Mouse (Mus musculus): ENCODE results near the gene Srl. TPM values are rescaled to one million over a fixed set of nuclear protein-coding genes. Genes with fewer than 3 reads are reported as not detected.

Srl gene
- total and polyA plus RNA-seq, 3 experiments, result 14.6 to 15.3 TPM; not detected in 1

DNA sequence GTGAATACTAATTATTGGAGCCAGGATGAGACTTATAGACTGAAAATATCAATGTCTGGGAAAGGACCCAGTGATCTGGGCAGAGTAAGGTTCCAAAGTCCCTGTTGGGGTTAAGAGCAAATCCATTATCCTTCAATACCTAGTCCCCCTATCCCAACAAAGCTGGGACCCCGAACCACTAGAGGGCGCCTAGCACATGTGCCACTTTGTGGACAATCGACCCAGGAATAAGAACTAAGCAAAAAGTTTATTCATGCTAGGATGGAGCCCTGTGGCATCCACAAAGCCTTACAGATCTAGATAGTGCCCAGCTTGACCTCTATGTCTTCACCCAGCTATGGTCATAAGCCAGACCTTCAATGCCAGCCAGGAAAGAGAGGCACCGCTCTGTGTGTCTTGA lies 26.3 kb upstream of the Srl start (continued):
- TF ChIP-seq ZMIZ1 (IDR thresholded peaks at IDR 0.05; ENCODE audit: low read depth, low read length) (no peak), ZKSCAN1 (IDR thresholded peaks at IDR 0.05; ENCODE audit: low read depth, low read length) (no peak), CTCF (IDR thresholded peaks at IDR 0.05 in 2 of 3, conservative IDR thresholded peaks at IDR 0.05 in 1 of 3; ENCODE audit: control insufficient read depth in 1 of 3, insufficient read depth in 1 of 3, low read depth in 2 of 3, low read length in 3 of 3, poor library complexity in 1 of 3, severe bottlenecking in 1 of 3) (peak; percentile 89 to 97 (median 91)), RAD21 (IDR thresholded peaks at IDR 0.05; ENCODE audit: low read depth, low read length) (peak; percentile 80)

DNA sequence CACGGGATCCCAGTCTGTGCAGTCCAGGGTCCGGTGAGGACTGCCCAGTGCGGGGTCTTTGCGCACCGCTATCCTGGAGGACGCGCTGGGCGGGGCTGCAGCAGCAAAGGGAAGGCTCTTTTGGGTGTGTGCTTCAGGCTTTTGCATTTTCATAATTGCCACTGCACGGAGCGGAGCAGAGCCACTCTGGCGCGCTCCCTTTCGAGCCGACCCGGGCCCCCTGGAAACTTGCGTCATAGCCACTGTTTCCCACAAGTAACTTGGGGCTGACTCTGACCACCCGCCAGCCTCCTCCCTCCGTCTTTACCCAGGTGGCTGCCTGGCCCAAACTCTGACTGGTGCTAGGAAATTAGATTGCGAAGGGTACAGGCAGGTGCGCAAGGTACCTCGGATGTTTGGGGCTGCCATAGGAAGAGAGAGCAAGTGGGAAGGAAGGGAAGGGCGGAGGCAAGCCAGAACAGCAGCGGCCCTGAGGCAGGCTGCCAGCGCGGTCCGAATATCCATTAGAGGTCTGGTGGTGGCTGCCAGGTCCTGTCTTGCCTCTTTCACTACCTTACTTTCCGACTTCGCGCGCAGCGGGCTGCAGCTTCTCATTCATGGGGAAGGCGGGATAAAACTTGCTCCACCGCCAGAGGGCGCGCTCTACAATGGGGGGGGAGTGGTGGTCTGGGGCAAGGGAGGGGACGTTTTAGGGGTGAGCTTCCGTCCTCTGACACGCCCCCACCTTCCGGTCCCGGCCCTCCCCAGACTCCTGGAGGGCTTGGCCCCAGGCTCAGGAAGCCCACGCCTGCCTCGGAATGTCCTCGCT lies 18.7 kb upstream of the Srl start:
- H3K9ac ChIP-seq (ENCODE audit: control insufficient read depth, low read depth, low read length, poor library complexity, severe bottlenecking), result peak overlapping the region; percentile 95
- H3K36me3 ChIP-seq (ENCODE audit: control insufficient read depth in 1 of 2, insufficient read depth in 2 of 2, low read length in 2 of 2), result peaks cover 0 to 15% of the 10 kb centered on the region in 2 experiments; a peak in 2 of 4 replicates
- no peaks in the 10 kb centered on the region for H3K9me3 ChIP-seq (replicated peaks; ENCODE audit: insufficient read depth, low read length)
- H3K27ac ChIP-seq (ENCODE audit: control insufficient read depth, low read depth, low read length), result peak overlapping the region; percentile 39; the same call in 1 of the 2 replicates
- no peak for DNase-seq (ENCODE audit: low read depth, low spot score)
- TF ChIP-seq TBP (IDR thresholded peaks at IDR 0.05; ENCODE audit: low read depth, low read length) (0 out of 2 replicates have a peak, but pooled peaks have one; percentile 9), MXI1 (IDR thresholded peaks at IDR 0.05; ENCODE audit: low read depth, low read length) (peak; percentile 85), HCFC1 (IDR thresholded peaks at IDR 0.05; ENCODE audit: low read depth, low read length) (no peak), NELFE (IDR thresholded peaks at IDR 0.05; ENCODE audit: low read depth, low read length) (peak; percentile 40; the same call in 1 of the 2 replicates), KAT2A (conservative IDR thresholded peaks at IDR 0.05; ENCODE audit: low read depth, low read length) (no peak), BHLHE40 (IDR thresholded peaks at IDR 0.05; ENCODE audit: borderline replicate concordance, low read depth, low read length) (peak; percentile 57), CTCF (IDR thresholded peaks at IDR 0.05 in 2 of 3, conservative IDR thresholded peaks at IDR 0.05 in 1 of 3; ENCODE audit: control insufficient read depth in 1 of 3, insufficient read depth in 1 of 3, low read depth in 2 of 3, low read length in 3 of 3, poor library complexity in 1 of 3, severe bottlenecking in 1 of 3) (peak in 2 of 3 experiments; percentile 42 to 67; a peak in 5 of 6 replicates), TCF12 (IDR thresholded peaks at IDR 0.05; ENCODE audit: low read depth, low read length) (peak; percentile 23; the same call in 1 of the 2 replicates)
- H3K4me1 ChIP-seq (ENCODE audit: control insufficient read depth in 1 of 2, insufficient read depth in 2 of 2, low read length in 2 of 2), result peaks cover 2 to 21% of the 10 kb centered on the region in 2 experiments; a peak in 3 of 4 replicates
- H3K79me2 ChIP-seq (ENCODE audit: control insufficient read depth, insufficient read depth, low read length, poor library complexity), result peaks cover 35% of the 10 kb centered on the region
- no peaks in the 10 kb centered on the region for H3K27me3 ChIP-seq (ENCODE audit: control insufficient read depth in 1 of 2, insufficient read depth in 2 of 2, low read length in 2 of 2)
- H3K4me3 ChIP-seq (ENCODE audit: control insufficient read depth in 1 of 2, insufficient read depth in 1 of 2, low read depth in 2 of 2, low read length in 2 of 2), result peak overlapping the region; percentile 63 to 65

DNA sequence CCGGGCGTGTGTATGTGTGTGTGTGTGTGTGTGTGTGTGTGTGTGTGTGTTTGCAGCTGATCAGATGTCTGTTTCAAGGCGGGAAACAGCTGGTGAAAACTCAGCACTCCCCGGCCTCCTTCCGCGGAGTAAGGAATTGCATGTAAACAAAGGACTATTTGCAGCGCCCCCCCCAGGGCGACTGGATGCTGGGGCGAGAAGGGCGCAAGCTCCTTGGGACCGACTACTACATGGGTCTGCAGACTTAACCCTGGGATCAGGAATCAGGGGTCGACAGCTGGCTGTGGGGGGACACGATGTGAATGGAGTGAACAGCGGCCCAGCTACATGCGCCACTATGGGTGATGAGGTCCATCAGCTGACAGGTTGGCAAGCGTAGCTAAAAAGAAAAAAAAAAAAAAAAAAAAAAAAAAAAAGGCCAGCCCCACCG lies 18.1 kb upstream of the Srl start, which contains the start of gene Tfap4:
Gene Tfap4, minus strand, starts transcription at position 140 of the 430 bp plus-strand sequence.
- Histone ChIP-seq H3K9me3 (replicated peaks; ENCODE audit: insufficient read depth, low read length) (no peaks in the 10 kb centered on the region), H3K9ac (ENCODE audit: control insufficient read depth, low read depth, low read length, poor library complexity, severe bottlenecking) (peak within 1 kb of the TSS; percentile 95), H3K27me3 (ENCODE audit: control insufficient read depth in 1 of 2, insufficient read depth in 2 of 2, low read length in 2 of 2) (no peaks in the 10 kb centered on the region), H3K79me2 (ENCODE audit: control insufficient read depth, insufficient read depth, low read length, poor library complexity) (peaks cover 40% of the 10 kb centered on the region), H3K4me3 (ENCODE audit: control insufficient read depth in 1 of 2, insufficient read depth in 1 of 2, low read depth in 2 of 2, low read length in 2 of 2) (peak within 1 kb of the TSS; percentile 65 to 77), H3K27ac (ENCODE audit: control insufficient read depth, low read depth, low read length) (peak within 1 kb of the TSS; percentile 67), H3K4me1 (ENCODE audit: control insufficient read depth in 1 of 2, insufficient read depth in 2 of 2, low read length in 2 of 2) (peaks cover 2 to 25% of the 10 kb centered on the region in 2 experiments; a peak in 3 of 4 replicates), H3K36me3 (ENCODE audit: control insufficient read depth in 1 of 2, insufficient read depth in 2 of 2, low read length in 2 of 2) (peaks cover 0 to 18% of the 10 kb centered on the region in 2 experiments; a peak in 2 of 4 replicates)
- peak; percentile 98 for TF ChIP-seq ETS1 (IDR thresholded peaks at IDR 0.05; ENCODE audit: low read depth, low read length)
- peak in 2 of 3 experiments; percentile 47; a peak in 4 of 6 replicates for TF ChIP-seq CTCF (IDR thresholded peaks at IDR 0.05 in 2 of 3, conservative IDR thresholded peaks at IDR 0.05 in 1 of 3; ENCODE audit: control insufficient read depth in 1 of 3, insufficient read depth in 1 of 3, low read depth in 2 of 3, low read length in 3 of 3, poor library complexity in 1 of 3, severe bottlenecking in 1 of 3)
- 0 out of 2 replicates have a peak, but pooled peaks have one; percentile 52 for TF ChIP-seq HCFC1 (IDR thresholded peaks at IDR 0.05; ENCODE audit: low read depth, low read length)
- peak; percentile 96 for TF ChIP-seq SIN3A (IDR thresholded peaks at IDR 0.05; ENCODE audit: low read length)
- no peak for TF ChIP-seq POLR2AphosphoS5 (IDR thresholded peaks at IDR 0.05; ENCODE audit: borderline replicate concordance, low read depth, low read length)
- peak; percentile 75; the same call in 1 of the 2 replicates for TF ChIP-seq E2F4 (IDR thresholded peaks at IDR 0.05; ENCODE audit: borderline replicate concordance, low read depth, low read length)
- TF ChIP-seq GATA1 (IDR thresholded peaks at IDR 0.05; ENCODE audit: low read depth, low read length), result no peak
- TF ChIP-seq MYC (IDR thresholded peaks at IDR 0.05; ENCODE audit: low read depth, low read length), result 0 out of 2 replicates have a peak, but pooled peaks have one; percentile 27
- no peak for TF ChIP-seq POLR2A (IDR thresholded peaks at IDR 0.05; ENCODE audit: control insufficient read depth in 1 of 2, insufficient read depth in 1 of 2, low read depth in 1 of 2, low read length in 2 of 2, poor library complexity in 1 of 2)
- 0 out of 2 replicates have a peak, but pooled peaks have one; percentile 45 for TF ChIP-seq TCF12 (IDR thresholded peaks at IDR 0.05; ENCODE audit: low read depth, low read length)
- TF ChIP-seq ZNF384 (IDR thresholded peaks at IDR 0.05; ENCODE audit: low read depth, low read length), result peak; percentile 93
- TF ChIP-seq MXI1 (IDR thresholded peaks at IDR 0.05; ENCODE audit: low read depth, low read length), result no peak
- peak in 1 of 2 experiments; percentile 36; a peak in 1 of 4 replicates for TF ChIP-seq EP300 (IDR thresholded peaks at IDR 0.05; ENCODE audit: low read depth in 1 of 2, low read length in 2 of 2)
- TF ChIP-seq USF1 (IDR thresholded peaks at IDR 0.05; ENCODE audit: low read depth, low read length), result peak; percentile 43; the same call in 1 of the 2 replicates
- TF ChIP-seq CHD1 (IDR thresholded peaks at IDR 0.05; ENCODE audit: low read depth, low read length), result 0 out of 2 replicates have a peak, but pooled peaks have one; percentile 61
- DNase-seq (ENCODE audit: low read depth, low spot score), result peak; percentile 96

Data from MEL (cell line).